Mouse (Mus musculus): ENCODE measurements around the gene Pdcd1lg2.

GRCm38 (mm10) chr19:29385822-29386221, 24.9 kb upstream of the Pdcd1lg2 start:
- TF ChIP-seq CTCF (conservative IDR thresholded peaks at IDR 0.05; ENCODE audit: low read length) (no peak), NANOG (IDR thresholded peaks at IDR 0.05; ENCODE audit: borderline replicate concordance, low read length) (no peak), POU5F1 (IDR thresholded peaks at IDR 0.05; ENCODE audit: borderline replicate concordance, low read length) (no peak)
